Mouse (Mus musculus) brain, embryonic 18.5 days (tissue): Measurements from ENCODE around the gene Gm364.

Experiments
- DNase-seq: peaks from one replicate; pipeline ENCODE4 v3.0.0-alpha.2; 2012; ENCODE audit warnings: low read depth, low spot score

Gene Gm364

GRCm38 (mm10) chrX:57408769-57409168 lies at the start of gene Gm364:
Gm364 (plus strand) TSS chrX:57409154.
- no peak for DNase-seq

- no peak for DNase-seq
Observed at GRCm38 (mm10) chrX:57359316-57359715, 49.6 kb upstream of the Gm364 start.

GRCm38 (mm10) chrX:57364891-57365569 lies 43.9 kb upstream of the Gm364 start:
- no peak for DNase-seq

- no peak for DNase-seq
Observed at GRCm38 (mm10) chrX:57372965-57373364, 36.0 kb upstream of the Gm364 start.

GRCm38 (mm10) chrX:57373543-57373942 lies 35.4 kb upstream of the Gm364 start:
- DNase-seq = no peak

- DNase-seq = no peak
Observed at GRCm38 (mm10) chrX:57374029-57374428, 34.9 kb upstream of the Gm364 start.

- DNase-seq = no peak
Observed at GRCm38 (mm10) chrX:57377096-57377495, 31.9 kb upstream of the Gm364 start.

- no peak for DNase-seq
Observed at GRCm38 (mm10) chrX:57378579-57378978, 30.4 kb upstream of the Gm364 start.

- DNase-seq = no peak
Observed at GRCm38 (mm10) chrX:57380915-57381314, 28.0 kb upstream of the Gm364 start.

- DNase-seq = peak; percentile 89
Observed at GRCm38 (mm10) chrX:57392367-57393246, 16.3 kb upstream of the Gm364 start, which contains the start of gene Rbmx. Rbmx (minus strand) TSS chrX:57393036.

- no peak for DNase-seq
Observed at GRCm38 (mm10) chrX:57393412-57393811, 15.5 kb upstream of the Gm364 start.

GRCm38 (mm10) chrX:57401388-57401787 lies 7.6 kb upstream of the Gm364 start:
- DNase-seq = no peak

- DNase-seq = no peak
Observed at GRCm38 (mm10) chrX:57403651-57404050, 5.3 kb upstream of the Gm364 start.

GRCm38 (mm10) chrX:57431610-57432009 lies 22.7 kb downstream of the Gm364 start:
- DNase-seq = no peak

GRCm38 (mm10) chrX:57433897-57434296 lies 24.9 kb downstream of the Gm364 start:
- no peak for DNase-seq

- no peak for DNase-seq
Observed at GRCm38 (mm10) chrX:57503634-57504033, 94.7 kb downstream of the Gm364 start, which contains the start of gene Gpr101. Gpr101 (minus strand) TSS chrX:57503757.

GRCm38 (mm10) chrX:57506247-57506646 lies 97.3 kb downstream of the Gm364 start:
- no peak for DNase-seq

GRCm38 (mm10) chrX:57521117-57522095 lies 112.5 kb downstream of the Gm364 start:
- DNase-seq = no peak
